Mouse (Mus musculus) testis, postnatal 14 days (tissue): Measurements from ENCODE around the gene Eif5.
"Not testable (repeated sequence)": the region's sequence is repeated elsewhere in the genome, so short reads cannot be mapped to it uniquely, and the experiment has no call there.

ENCODE experiments used
- DNase-seq: peaks from one replicate; pipeline ENCODE4 v3.0.0; 2021; ENCODE audit warnings: low spot score

Eif5 gene

GRCm38 (mm10) chr12:111537796-111538291 is at the start of gene Eif5:
Gene Eif5 (plus strand): TSS chr12:111538016.
- peak; percentile 100 for DNase-seq

GRCm38 (mm10) chr12:111489261-111489865 is 48.5 kb upstream of the Eif5 start:
- DNase-seq: peak; percentile 50

GRCm38 (mm10) chr12:111494931-111495330 is 42.9 kb upstream of the Eif5 start:
- no peak for DNase-seq

GRCm38 (mm10) chr12:111497076-111497475 is 40.7 kb upstream of the Eif5 start:
- DNase-seq: peak; percentile 68

- no peak for DNase-seq
These were observed 38.2 kb upstream of the Eif5 start for GRCm38 (mm10) chr12:111499617-111500016.

GRCm38 (mm10) chr12:111500725-111501124 is 37.1 kb upstream of the Eif5 start:
- no peak for DNase-seq

GRCm38 (mm10) chr12:111503063-111503567 is 34.7 kb upstream of the Eif5 start:
- DNase-seq: no peak

- DNase-seq: no peak
These were observed 34.2 kb upstream of the Eif5 start for GRCm38 (mm10) chr12:111503571-111503970.

- DNase-seq: peak; percentile 79
These were observed 32.9 kb upstream of the Eif5 start for GRCm38 (mm10) chr12:111504904-111505303.

GRCm38 (mm10) chr12:111507001-111507400 is 30.8 kb upstream of the Eif5 start:
- DNase-seq: no peak

GRCm38 (mm10) chr12:111507962-111508361 is 29.9 kb upstream of the Eif5 start:
- DNase-seq: no peak

- not testable (repeated sequence) for DNase-seq
These were observed 29.4 kb upstream of the Eif5 start for GRCm38 (mm10) chr12:111508438-111508837.

- DNase-seq: no peak
These were observed 25.2 kb upstream of the Eif5 start for GRCm38 (mm10) chr12:111512572-111513063.

- DNase-seq: no peak
These were observed 24.1 kb upstream of the Eif5 start for GRCm38 (mm10) chr12:111513673-111514072.

- DNase-seq: no peak
These were observed 23.5 kb upstream of the Eif5 start for GRCm38 (mm10) chr12:111514231-111514792.

- no peak for DNase-seq
These were observed 22.8 kb upstream of the Eif5 start for GRCm38 (mm10) chr12:111514874-111515649.

GRCm38 (mm10) chr12:111515920-111516319 is 21.9 kb upstream of the Eif5 start:
- no peak for DNase-seq

GRCm38 (mm10) chr12:111516826-111517225 is 21.0 kb upstream of the Eif5 start:
- no peak for DNase-seq

GRCm38 (mm10) chr12:111517901-111518300 is 19.9 kb upstream of the Eif5 start:
- no peak for DNase-seq

GRCm38 (mm10) chr12:111518391-111518790 is 19.4 kb upstream of the Eif5 start:
- no peak for DNase-seq

- no peak for DNase-seq
These were observed 18.0 kb upstream of the Eif5 start for GRCm38 (mm10) chr12:111519821-111520220.

- no peak for DNase-seq
These were observed 16.8 kb upstream of the Eif5 start for GRCm38 (mm10) chr12:111520994-111521393.

GRCm38 (mm10) chr12:111524469-111524868 is 13.3 kb upstream of the Eif5 start:
- DNase-seq: no peak
